Mouse (Mus musculus) retina, adult 2 months (tissue): ENCODE results near the gene Wdr75.
A peak's percentile ranks its signal among the peaks of the same experiment; 100 is the strongest.

ENCODE experiments used
- DNase-seq: peaks from one replicate; pipeline ENCODE4 v3.0.0-alpha.2; 2012; ENCODE audit warnings: low read depth, low spot score

The Wdr75 gene

DNA sequence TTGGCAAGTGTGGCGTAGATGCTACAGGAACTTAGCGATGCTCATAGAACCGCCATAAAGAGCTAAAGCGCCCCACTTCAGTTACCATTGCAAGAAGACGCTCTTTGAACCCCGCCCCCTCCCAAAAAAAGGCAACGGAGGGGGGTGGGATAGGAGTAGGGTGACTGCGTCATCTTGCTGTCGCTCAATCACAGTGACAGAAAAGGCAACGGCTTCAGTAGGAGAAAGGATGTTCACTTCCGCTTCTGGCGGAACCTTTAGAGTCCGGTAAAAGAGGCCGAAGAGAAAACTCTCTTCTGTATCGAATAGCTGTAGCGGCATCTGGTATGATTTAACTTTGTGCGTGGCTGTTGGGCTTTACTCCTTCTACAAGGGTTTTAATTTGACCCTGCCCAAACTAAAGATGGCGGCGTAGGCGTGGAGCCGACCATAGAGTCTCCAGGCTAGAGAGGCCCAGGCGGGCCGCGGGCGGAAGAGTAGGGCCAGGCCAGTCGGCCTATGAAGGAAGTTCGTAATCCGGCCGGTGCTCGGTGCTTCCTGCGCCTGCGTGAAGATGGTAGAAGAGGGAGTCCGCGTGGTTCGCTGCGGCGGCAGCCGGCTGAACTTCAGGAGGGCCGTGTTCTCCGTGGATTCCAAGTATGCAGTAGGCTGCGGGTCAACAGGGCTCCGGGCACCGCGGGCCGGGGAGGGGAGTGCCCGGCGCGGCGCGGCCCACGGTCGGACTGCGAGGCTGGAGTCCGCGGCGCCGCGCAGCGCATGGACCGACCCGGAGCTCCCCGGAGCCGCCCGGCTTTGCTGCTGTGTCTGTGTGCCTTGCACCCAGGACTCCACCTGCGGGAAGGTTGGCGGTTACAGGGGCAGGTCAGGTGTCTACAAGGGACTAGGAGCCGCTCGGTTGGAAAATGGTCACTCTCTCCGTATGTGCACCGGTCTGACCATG lies at the start of gene Wdr75:
Wdr75 (plus strand) TSS at position 198 of the 940 bp plus-strand sequence.
- DNase-seq, result peak; percentile 96

GRCm38 (mm10) chr1:45755902-45756301 lies 39.1 kb upstream of the Wdr75 start:
- no peak for DNase-seq

GRCm38 (mm10) chr1:45756707-45757106 lies 38.3 kb upstream of the Wdr75 start:
- no peak for DNase-seq

DNA sequence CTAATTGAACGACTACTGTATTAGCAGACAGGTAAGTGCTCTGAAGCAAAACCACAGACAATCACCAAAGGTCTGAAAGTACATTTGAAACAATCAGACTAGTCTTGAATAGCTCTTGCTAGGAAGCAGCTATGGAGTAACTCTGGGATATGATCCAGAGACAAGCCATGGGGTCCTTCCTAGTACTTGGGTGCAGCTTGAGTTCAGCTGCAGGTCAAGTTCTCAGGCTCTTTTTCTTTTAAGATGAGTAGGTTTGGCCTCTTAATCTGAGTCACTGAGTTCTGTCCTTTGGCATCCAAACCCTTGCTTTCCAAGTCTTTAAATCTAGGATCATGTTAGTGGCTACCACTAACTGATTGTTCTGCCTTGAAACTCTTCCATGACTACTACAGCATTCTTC lies 37.0 kb upstream of the Wdr75 start:
- no peak for DNase-seq

DNA sequence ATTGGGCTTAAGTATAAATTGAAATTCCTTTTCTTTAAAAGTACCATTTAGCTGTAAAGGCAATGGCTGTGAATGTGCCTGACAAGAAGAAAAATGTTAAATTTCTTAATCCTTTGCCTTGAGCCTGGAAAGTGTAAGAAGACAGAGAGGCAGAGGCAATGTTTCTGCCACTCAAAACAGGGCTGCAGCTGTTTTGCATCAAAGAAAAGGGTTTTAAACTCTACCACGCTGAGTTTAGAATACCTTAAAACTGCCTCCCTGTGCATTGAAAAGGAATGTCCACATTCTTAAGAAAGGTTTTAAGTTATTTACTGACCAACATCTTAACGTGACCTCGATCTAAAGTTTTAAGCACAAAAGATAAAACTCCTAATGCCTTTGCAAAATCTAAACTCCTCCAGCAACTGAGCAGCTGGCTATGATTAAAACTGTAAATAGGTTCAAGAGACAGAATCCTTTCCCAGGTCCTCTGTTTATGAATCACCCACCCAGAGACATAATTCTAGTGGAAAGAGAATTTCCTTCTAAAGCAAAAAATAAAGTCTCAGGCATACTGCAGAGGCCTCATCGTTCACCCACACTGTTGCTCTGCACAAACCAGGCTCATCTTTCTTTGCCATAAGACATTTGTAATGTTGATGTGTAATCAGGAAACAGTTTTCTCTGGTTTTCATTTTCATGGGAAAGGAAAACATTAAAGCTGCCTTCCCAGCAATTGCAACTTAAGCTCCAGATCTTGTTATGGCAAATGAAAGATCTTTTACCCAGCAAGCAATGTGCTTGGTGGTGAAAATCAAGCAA lies 34.1 kb upstream of the Wdr75 start:
- DNase-seq, result no peak

DNA sequence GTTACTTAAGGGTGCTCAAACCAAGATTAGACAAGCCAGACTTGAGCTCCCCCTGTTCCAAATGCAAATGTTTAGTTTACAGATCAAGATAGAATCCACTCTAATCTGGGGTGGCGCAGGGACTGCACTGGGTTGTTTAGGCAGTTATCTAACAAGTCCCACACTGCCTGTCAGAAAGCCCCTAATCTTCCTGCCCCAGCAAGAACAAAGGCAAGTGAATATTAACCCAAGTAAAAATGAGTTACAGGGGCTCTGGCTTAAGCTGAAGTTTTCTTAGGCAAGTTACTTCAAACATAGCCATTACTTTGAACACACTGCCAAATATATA lies 33.5 kb upstream of the Wdr75 start:
- DNase-seq, result no peak

DNA sequence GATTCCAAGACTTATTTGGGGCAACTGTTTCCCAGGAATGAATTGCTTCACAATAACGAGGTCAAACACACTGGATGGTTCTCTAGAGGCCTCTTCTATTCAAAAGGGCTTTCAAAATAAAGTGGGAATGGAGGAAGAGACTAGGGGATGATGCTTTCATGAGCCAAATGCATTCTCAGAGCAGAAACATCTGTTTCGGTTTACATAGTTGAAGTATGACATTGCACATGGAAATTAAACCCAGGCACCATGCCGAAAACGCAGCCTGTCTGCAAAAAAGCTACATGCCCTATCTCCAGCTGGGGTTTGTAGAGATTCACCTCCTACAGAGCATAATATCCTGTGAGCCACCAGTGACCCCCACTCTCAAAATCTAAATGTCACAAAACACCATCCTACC lies 29.3 kb upstream of the Wdr75 start:
- DNase-seq, result no peak

GRCm38 (mm10) chr1:45766123-45766522 lies 28.8 kb upstream of the Wdr75 start:
- DNase-seq, result peak; percentile 38

- no peak for DNase-seq
Measured at GRCm38 (mm10) chr1:45767533-45767932, 27.4 kb upstream of the Wdr75 start.

- DNase-seq, result no peak
Measured at GRCm38 (mm10) chr1:45769321-45769720, 25.6 kb upstream of the Wdr75 start.

- no peak for DNase-seq
Measured at GRCm38 (mm10) chr1:45770051-45770450, 24.9 kb upstream of the Wdr75 start.

GRCm38 (mm10) chr1:45780606-45781288 lies 14.2 kb upstream of the Wdr75 start:
- DNase-seq, result no peak

GRCm38 (mm10) chr1:45816889-45817288 lies 21.9 kb downstream of the Wdr75 start:
- DNase-seq, result peak; percentile 45

DNA sequence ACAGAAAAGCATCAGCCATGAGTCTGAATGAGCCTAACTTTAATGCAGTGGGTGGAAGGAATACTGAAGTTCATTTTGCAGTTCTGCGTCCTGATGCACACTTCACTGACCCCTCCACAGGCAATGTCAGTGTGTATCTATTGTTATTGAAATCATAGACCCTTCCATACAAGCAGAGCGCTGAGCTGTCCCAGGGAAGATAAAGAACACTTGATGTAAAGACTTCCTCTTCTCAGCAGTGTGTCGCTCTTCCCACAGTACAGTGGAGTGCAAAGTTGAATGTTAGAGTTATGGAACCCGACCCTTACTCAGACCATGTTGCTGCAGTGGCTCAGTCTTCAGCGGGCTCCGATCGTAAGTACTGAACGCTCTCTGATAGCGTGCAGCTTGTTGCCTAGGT lies 23.6 kb downstream of the Wdr75 start:
- no peak for DNase-seq

GRCm38 (mm10) chr1:45824441-45824840 lies 29.5 kb downstream of the Wdr75 start:
- no peak for DNase-seq

DNA sequence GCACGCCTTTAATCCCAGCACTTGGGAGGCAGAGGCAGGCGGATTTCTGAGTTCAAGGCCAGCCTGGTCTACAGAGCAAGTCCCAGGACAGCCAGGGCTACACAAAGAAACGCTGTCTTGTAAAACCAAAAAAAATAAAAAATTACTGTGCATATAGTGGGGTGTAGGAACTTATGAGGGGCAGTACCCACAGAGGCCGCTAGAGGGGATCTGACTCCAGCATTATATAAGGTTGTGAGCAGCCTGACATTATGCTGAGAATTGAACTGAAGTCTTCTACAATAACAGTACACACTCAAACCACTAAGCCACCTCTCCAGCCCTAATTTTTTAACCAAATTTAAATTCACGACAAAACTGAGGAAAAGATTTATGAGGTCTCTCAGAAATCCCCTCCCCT lies 30.2 kb downstream of the Wdr75 start:
- peak; percentile 29 for DNase-seq

DNA sequence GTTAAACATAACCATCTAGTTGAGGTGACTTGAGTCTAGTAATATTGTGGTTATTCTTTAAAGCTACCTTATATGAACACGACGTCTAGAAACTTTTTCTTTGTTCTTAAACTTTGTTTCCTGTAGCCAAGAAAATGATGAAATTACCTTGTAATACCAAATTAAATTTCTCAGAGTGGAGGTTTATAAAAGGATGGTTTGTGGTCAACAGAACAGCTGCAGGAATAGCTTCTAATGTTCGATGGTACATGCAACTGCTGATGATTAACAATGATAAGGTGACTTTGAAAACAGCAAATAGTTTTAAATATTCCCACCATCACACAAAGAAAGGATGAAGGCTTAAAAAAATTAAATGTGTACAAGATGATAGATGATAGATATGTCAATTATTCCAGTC lies 30.7 kb downstream of the Wdr75 start:
- no peak for DNase-seq

DNA sequence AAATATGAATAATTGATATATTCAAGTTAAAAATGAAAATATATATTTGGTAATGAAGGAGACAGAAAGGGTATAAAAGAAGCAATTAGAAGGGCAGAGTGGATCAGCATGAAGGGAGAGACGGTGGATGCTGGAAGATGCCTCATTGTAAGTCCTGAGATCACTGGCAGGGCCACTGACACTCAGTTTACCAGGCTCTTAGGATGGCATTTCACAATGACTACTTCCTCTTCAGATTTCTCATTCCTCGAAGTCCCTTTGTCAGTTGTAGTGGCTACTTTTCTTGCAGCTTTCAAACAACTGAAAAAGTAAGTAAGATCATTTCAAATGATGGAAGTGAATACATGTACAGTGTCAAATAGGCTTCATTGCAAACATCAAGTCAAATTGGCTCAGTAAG lies 31.2 kb downstream of the Wdr75 start:
- DNase-seq, result no peak

GRCm38 (mm10) chr1:45826796-45827195 lies 31.8 kb downstream of the Wdr75 start:
- no peak for DNase-seq

GRCm38 (mm10) chr1:45830453-45831206 lies 35.7 kb downstream of the Wdr75 start:
- DNase-seq, result no peak

DNA sequence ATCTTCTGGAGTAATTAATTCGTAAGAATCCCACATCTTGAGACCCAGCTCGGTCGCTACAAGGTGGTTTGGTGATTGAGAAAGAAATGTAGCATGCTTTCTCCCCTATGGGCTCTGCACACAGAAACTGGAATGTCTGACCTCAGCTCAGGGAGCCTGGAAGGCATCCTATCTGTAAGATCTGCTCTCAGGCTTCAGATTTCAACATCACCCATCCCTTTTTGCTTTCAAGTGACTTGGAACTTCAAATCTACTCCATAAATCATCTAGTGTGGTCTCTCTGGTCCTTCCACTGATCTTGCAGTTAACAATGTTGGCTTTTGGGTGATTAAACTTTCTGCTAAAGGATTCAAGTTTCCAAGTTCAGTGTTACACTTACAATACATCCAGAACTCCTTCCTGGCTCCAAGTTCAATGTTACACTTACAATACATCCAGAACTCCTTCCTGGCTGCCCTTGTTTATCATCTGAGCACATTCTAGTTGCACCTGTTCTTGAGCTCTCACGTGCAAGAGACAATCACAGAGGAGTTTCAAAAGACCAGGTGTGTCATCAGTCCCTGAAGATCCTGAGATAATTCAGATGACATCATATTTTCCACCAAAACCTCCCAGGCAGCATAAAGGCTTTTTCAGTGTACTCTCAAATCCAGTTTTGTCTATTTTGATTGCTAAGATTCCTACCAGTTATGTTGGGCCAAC lies 40.5 kb downstream of the Wdr75 start:
- no peak for DNase-seq
